Mouse (Mus musculus) MEL (cell line): ENCODE measurements around the gene Kcnc3.

Experiments
- CTCF ChIP-seq, 3 experiments: IDR thresholded peaks in 2 of 3; conservative IDR thresholded peaks in 1 of 3; 2 replicates each; pipeline ENCODE4 v1.5.1; 2011 to 2012; ENCODE audit warnings: low read length in 3 of 3, low read depth in 2 of 3, mild to moderate bottlenecking in 2 of 3, improper control_type of control experiment in 1 of 3, inconsistent platforms in 1 of 3, mixed read lengths in 1 of 3, moderate library complexity in 1 of 3; ENCODE audit not compliant: control insufficient read depth in 1 of 3, insufficient read depth in 1 of 3, poor library complexity in 1 of 3, severe bottlenecking in 1 of 3
- ELF1 ChIP-seq: IDR thresholded peaks from 2 replicates; pipeline ENCODE4 v1.6.1; 2014; ENCODE audit warnings: low read depth, mild to moderate bottlenecking, inconsistent platforms, low read length, improper control_type of control experiment, moderate library complexity
- EP300 ChIP-seq, 2 experiments: IDR thresholded peaks; 2 replicates each; pipeline ENCODE4 v1.6.1; 2011; ENCODE audit warnings: improper control_type of control experiment in 2 of 2, low read length in 2 of 2, low read depth in 1 of 2, mild to moderate bottlenecking in 1 of 2
- GATA1 ChIP-seq: IDR thresholded peaks from 2 replicates; pipeline ENCODE4 v1.6.1; 2011; ENCODE audit warnings: low read depth, low read length, improper control_type of control experiment
- HCFC1 ChIP-seq: IDR thresholded peaks from 2 replicates; pipeline ENCODE4 v1.6.1; 2012; ENCODE audit warnings: low read depth, mild to moderate bottlenecking, inconsistent platforms, low read length, improper control_type of control experiment, moderate library complexity
- MAFK ChIP-seq: IDR thresholded peaks from 2 replicates; pipeline ENCODE4 v1.6.1; 2011; ENCODE audit warnings: low read depth, mild to moderate bottlenecking, low read length, improper control_type of control experiment, borderline replicate concordance
- MAX ChIP-seq: IDR thresholded peaks from 2 replicates; pipeline ENCODE4 v1.6.1; 2011; ENCODE audit warnings: low read length, improper control_type of control experiment
- POLR2A ChIP-seq, 2 experiments: IDR thresholded peaks; 2 replicates each; pipeline ENCODE4 v1.6.1; 2011 to 2012; ENCODE audit warnings: low read length in 2 of 2, mild to moderate bottlenecking in 2 of 2, control low read depth in 1 of 2, improper control_type of control experiment in 1 of 2, low read depth in 1 of 2, moderate library complexity in 1 of 2; ENCODE audit not compliant: control insufficient read depth in 1 of 2, insufficient read depth in 1 of 2, poor library complexity in 1 of 2
- UBTF ChIP-seq: IDR thresholded peaks from 2 replicates; pipeline ENCODE4 v1.6.1; 2012; ENCODE audit warnings: low read depth, mild to moderate bottlenecking, inconsistent platforms, low read length, improper control_type of control experiment, moderate library complexity, borderline replicate concordance; ENCODE audit not compliant: insufficient read depth
- ZC3H11A ChIP-seq: IDR thresholded peaks from 2 replicates; pipeline ENCODE4 v1.6.1; 2012; ENCODE audit warnings: low read depth, mild to moderate bottlenecking, inconsistent platforms, low read length, improper control_type of control experiment

GRCm38 (mm10) chr7:44582709-44583108 lies 7.8 kb upstream of the Kcnc3 start:
- TF ChIP-seq MAX (no peak), MAFK (no peak), CTCF (IDR thresholded peaks at IDR 0.05 in 2 of 3, conservative IDR thresholded peaks at IDR 0.05 in 1 of 3; ENCODE audit: control insufficient read depth in 1 of 3, insufficient read depth in 1 of 3, low read depth in 2 of 3, low read length in 3 of 3, poor library complexity in 1 of 3, severe bottlenecking in 1 of 3) (no peak), HCFC1 (no peak), POLR2A (IDR thresholded peaks at IDR 0.05; ENCODE audit: control insufficient read depth in 1 of 2, insufficient read depth in 1 of 2, low read depth in 1 of 2, low read length in 2 of 2, poor library complexity in 1 of 2) (no peak), UBTF (no peak), GATA1 (no peak), ZC3H11A (no peak), EP300 (IDR thresholded peaks at IDR 0.05; ENCODE audit: low read depth in 1 of 2, low read length in 2 of 2) (no peak), ELF1 (no peak)
